Mouse (Mus musculus) layer of hippocampus, postnatal 14 days (tissue): ENCODE results near the gene Saa1. TPM values are rescaled to one million over a fixed set of nuclear protein-coding genes. Genes with fewer than 3 reads are reported as not detected.

Experiments
- DNase-seq, 2 experiments: peaks; one replicate each; pipeline ENCODE4 v3.0.0; 2021 to 2022; ENCODE audit warnings: low spot score in 2 of 2, mixed read lengths in 1 of 2
- total RNA-seq, 2 experiments: library from RNA; stranded (reverse); gene quantifications; 2 replicates each; pipeline ENCODE4 v1.2.3; 2021

Gene Saa1
- total RNA-seq, 2 experiments from 2014 or later: not detected

DNA sequence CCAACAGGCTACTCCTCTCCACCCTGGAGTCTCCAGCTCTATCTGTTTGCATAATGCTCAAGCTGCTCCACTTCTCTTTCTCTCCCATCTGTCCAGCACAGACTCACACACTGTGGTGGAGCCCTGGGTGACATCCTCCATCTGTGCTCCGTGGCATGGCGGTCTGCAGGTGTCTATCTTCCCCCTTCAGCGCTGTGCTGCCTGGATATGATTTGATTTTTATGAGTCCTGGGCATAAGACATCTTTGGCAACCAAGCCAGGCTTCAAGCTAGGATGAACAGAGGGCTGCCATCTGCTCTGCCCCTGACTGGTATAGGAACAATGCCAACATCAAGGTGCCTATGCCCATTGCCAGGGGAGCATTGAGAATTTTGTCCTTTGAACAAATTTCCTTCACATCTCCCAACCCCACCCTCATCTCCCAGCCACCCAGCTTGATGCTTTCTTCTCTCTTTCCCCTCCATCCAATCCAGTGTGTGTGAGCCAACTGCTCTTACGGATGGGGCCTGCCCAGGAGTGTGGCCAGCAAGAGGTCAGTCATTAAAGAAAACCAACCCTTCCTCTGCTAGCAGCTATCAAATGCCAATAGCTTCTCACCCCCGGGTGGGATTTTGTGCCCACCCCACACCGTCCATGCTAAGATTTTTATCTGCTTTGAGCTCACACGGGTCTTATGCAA lies 24.0 kb downstream of the Saa1 start:
- peak; percentile 23 to 30 for DNase-seq

DNA sequence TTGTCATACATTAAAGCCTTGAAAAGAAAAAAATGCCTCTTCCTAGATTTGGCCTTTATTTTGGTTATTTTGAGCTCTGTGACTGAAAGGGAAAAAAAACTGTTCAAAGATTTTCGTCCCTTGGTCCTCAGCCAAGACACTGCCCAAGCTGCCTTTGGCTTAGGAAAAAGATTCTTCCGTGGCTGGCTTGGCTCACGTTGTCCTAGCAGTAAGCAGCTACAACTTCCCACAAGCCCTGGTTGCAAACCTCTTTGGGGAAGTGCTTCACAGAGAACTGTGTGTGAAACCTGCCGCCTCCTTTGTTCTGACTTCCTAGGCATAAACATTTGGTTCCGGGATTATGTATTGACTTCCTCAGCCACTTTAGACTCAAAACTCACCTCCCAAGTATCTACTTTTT lies 25.9 kb downstream of the Saa1 start:
- DNase-seq: no peak

DNA sequence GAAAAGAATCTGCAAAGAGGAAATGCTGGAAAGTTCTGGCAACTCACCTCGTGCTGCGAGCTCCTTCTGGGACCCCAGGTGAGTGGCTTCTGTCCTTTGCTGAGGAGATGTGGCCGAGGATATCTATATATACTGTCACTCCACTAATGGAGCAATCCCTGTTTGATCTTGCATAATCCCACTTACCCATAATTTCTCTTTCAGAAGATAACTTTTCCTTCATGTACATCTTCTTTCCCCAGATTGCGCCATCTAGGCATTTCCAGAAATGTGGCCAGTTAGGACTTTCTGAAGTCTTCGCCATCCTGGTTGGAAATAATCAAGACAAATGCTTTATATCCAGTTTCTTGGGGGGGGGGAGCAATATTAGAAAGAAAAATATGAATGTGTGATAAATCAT lies 27.2 kb downstream of the Saa1 start, which contains the start of gene Saa3:
Saa3 (minus strand) TSS at position 101 of the 400 bp plus-strand sequence.
- DNase-seq: no peak

DNA sequence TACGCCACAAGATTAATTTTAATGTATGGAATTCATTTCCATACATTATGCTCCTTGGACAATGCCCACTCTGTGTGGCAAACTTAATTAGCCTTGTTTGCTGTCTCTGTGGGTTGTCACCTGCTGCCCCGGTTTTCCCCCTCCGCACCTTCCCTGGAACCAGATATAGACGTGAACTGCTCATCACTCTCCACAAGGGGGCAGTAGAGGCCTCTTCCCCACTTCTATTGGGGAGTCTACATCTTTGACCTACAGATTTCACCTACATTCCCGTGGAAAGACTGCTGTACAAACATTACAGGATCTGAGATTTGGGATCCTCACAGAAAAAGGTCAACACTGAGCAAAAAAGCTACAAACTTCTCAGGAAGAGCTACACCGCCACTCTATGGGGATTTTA lies 28.3 kb downstream of the Saa1 start:
- peak; percentile 50 to 66 for DNase-seq

DNA sequence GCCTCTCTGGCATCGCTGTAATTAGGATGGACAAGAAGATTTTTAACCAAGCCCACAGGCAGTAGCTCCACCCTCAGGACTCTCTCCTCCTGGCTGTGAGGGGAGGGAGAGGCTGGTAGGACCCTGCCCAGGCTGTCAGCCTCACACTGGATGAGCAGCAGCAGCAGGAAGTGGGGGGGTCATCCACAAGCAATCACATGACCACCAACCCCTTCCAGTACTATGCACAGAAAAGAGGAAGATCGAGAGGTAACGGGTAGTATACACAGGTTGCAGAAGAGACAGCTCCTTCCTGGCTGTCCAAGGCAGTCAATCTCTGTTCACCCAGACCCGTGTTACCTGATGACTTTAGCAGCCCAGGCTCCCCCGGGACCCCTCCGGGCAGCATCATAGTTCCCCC lies 30.5 kb downstream of the Saa1 start:
- no peak for DNase-seq

DNA sequence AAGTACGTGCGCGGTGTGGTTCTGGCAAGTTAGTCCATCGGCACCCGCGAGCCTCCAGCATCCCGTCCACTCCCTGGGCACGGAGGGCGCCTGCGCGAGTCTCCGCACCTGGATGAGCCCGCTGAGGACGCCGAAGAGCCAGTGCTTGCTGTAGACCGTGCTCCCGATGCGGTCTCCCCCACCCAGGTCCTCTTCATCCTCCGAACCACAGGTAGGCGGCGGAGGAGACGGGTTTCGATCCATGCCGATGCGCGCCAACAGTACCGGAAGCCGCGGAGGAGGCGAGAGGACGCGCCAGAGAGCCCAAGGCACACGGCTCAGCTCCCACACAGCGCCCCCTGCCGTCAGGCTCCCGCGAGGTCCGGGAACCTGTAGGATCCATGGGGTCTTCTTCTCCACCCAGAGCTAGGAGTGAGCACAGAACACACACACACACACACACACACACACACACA lies 32.4 kb downstream of the Saa1 start, which contains the start of gene Saal1:
Saal1 (minus strand) TSS at position 291 of the 455 bp plus-strand sequence.
- DNase-seq: peak; percentile 80 to 82

DNA sequence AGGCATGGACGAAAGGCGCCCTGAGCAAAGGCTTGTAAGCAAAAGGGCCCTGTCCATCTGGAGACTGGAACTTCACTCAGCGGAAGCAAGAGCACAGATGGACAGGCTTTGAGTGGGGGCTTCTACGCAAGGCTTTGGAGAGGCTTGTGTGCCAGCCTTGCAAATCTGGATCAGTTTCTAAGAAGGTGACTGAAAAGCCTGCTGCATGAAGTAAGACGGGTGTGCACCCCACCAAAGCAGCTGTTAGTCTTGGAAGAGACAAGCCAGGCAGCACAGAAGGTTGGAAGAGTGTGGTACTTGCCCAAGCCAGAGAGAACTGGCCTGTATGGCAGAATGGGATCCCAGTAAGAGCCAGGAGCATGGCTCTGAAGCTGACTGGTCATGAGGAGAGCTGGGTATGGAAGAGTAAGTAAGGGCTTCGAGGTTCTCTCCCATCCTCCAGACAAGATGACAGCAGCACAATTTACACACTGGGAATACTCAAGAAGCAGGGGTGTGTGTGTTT lies 42.2 kb downstream of the Saa1 start:
- DNase-seq: no peak

DNA sequence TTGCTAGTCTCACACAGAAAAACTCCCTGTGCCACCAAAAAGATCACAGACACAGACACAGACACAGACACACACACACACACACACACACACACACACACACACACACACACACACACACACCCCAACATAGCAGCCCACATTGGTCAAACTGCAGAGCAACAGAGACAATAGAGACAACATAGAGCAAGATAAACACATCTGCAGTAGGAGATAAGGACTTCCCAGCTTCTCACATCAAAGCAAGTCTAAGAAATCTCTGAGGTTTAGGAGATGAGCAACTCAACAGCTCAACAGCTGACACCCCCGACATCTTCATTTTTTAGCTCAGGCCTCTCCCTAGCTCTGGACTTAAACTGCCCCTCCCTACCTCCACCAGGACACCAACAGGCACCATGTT lies 46.0 kb downstream of the Saa1 start:
- no peak for DNase-seq

Other genes starting within 250 kb of the Saa1 start
- gene Sergef, start 103.2 kb downstream of the Saa1 start, total RNA-seq: 10 to 100 TPM; 49.3 to 53.4 TPM
- under 1 TPM; 0.19 to 0.35 TPM for gene Tph1, start 70.4 kb downstream of the Saa1 start, total RNA-seq
- 1 to 10 TPM; 9.0 to 9.1 TPM for gene Saal1, start 32.3 kb downstream of the Saa1 start, total RNA-seq
- gene Saa3, start 27.3 kb downstream of the Saa1 start, total RNA-seq: not detected
- gene Saa4, start 10.4 kb downstream of the Saa1 start, total RNA-seq: not detected
- gene Saa2, start 8.8 kb upstream of the Saa1 start, total RNA-seq: not detected
- gene Hps5, start 53.1 kb upstream of the Saa1 start, total RNA-seq: 10 to 100 TPM; 16.0 to 18.7 TPM
- gene Gtf2h1, start 53.1 kb upstream of the Saa1 start, total RNA-seq: 10 to 100 TPM; 34.3 to 41.6 TPM
- 100 to 1,000 TPM; 378 to 396 TPM for gene Ldha, start 98.5 kb upstream of the Saa1 start, total RNA-seq
- gene Ldhc, start 118.2 kb upstream of the Saa1 start, total RNA-seq: not detected
- 10 to 100 TPM; 71.9 to 80.3 TPM for gene Tsg101, start 177.0 kb upstream of the Saa1 start, total RNA-seq
- gene Uevld, start 215.5 kb upstream of the Saa1 start, total RNA-seq: 10 to 100 TPM; 10.4 to 11.3 TPM
- not detected for gene Gm9999, start 240.6 kb upstream of the Saa1 start, total RNA-seq